Mouse (Mus musculus): ENCODE data around the gene Dbt.
"Not testable (repeated sequence)": the region's sequence is repeated elsewhere in the genome, so short reads cannot be mapped to it uniquely, and the experiment has no call there.

The Dbt gene

GRCm38 (mm10) chr3:116542070-116542469, 29.2 kb downstream of the Dbt start:
- DNase-seq (ENCODE audit: low read depth, low spot score) = peak; percentile 20

DNA sequence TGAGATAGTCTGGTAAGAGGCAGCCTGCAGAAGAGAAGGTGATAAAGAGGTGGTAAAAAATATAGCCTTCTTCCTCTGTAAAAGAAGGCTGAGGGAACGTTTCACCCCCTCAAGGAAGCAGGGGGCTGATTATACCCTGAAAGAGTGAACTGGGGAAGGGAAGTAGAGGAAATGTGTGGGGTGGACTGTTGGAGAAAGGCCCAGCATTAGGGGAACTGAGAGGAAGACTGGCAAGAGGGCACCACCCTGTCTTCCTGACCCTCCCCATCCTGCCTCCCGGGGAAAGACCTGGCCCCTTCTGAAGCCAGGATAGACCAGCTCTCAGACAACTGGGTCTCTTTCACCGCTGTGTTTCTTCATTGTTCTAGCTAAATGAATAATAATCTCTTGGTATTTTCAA, 29.7 kb downstream of the Dbt start:
- no peak for DNase-seq (ENCODE audit: low read depth, low spot score)

- DNase-seq (ENCODE audit: low read depth, low spot score) = no peak
These were observed 34.6 kb downstream of the Dbt start for GRCm38 (mm10) chr3:116547430-116547829.

GRCm38 (mm10) chr3:116551362-116551761, 38.5 kb downstream of the Dbt start:
- no peak for DNase-seq (ENCODE audit: low read depth, low spot score)

DNA sequence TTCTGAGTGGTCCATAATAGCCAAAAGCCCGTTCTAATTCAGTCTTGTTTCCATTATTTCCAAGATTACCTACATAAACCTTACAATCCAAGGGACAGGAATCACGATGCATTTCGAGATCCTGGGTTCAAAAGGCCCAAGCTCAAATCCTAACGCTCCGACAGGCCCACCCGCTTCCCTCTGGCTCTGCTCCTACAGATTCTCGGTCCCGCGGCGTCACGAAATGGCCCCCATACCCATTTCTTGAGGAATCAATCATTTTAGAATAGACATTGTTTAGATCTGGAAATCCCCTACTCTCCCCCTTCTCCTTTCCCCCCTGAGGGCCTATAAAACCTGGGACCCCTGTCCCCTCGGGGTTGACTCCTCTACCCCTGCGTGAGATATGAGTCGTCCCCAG, 48.4 kb downstream of the Dbt start:
- not testable (repeated sequence) for DNase-seq (ENCODE audit: low read depth, low spot score)

DNA sequence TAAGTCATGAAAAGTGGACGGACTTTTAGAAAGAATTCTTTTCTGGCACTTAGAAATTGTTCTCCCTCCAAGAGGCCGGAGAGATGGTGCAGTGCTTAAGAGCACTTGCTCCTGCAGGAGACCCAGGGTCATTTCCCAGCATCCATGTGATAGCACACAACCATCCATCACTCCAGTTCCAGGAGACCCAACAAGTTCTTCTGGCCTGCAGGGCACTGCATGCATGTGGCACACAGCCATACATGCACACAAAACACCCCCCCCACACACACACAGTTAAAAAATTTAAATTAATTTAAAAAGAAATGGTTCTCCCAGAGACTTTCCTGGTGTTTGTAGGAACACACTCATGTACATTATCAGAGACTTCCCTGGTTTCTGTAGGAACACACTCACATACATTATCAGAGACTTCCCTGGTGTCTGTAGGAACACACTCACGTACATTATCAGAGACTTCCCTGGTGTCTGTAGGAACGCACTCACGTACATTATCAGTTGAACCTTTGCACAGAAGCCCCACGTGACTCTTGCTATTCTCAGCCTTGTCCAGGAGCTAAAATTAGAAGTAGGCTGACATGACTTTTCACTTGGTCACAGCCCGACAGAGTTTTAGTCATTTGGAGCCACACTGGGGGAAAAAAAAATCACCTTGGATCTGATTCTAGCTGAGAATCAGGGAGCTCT, 49.7 kb downstream of the Dbt start, which contains the start of gene Lrrc39:
Lrrc39 (plus strand) TSS at position 566 of the 687 bp plus-strand sequence.
- no peak for DNase-seq (ENCODE audit: low read depth, low spot score)

- DNase-seq (ENCODE audit: low read depth, low spot score) = no peak
These were observed 50.2 kb downstream of the Dbt start for GRCm38 (mm10) chr3:116563095-116563492.

DNA sequence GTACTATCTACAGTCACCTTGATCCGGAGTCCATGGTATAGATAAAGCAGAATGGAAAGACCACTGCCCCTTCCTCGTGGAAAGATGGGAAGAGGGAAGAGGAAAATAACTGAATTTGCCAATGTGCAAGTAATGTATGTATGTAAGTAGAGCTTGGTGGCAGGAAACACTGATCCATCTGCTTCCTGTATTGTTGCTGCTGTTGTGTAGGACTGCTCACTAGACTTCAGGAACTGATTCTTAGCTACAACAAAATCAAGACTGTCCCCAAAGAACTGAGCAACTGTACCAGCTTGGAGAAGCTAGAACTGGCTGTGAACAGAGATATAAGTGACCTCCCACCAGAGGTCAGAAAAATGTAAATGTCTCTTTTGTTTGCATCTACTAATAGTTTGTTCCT, 57.8 kb downstream of the Dbt start:
- DNase-seq (ENCODE audit: low read depth, low spot score) = no peak

- peak; percentile 86 for DNase-seq (ENCODE audit: low read depth, low spot score)
These were observed 64.4 kb downstream of the Dbt start for GRCm38 (mm10) chr3:116577286-116577685.

GRCm38 (mm10) chr3:116582201-116582600, 69.3 kb downstream of the Dbt start:
- no peak for DNase-seq (ENCODE audit: low read depth, low spot score)

GRCm38 (mm10) chr3:116594076-116594727, 81.3 kb downstream of the Dbt start:
- DNase-seq (ENCODE audit: low read depth, low spot score) = no peak

- DNase-seq (ENCODE audit: low read depth, low spot score) = peak; percentile 98
These were observed 82.1 kb downstream of the Dbt start, which contains the start of gene Sass6 for GRCm38 (mm10) chr3:116594728-116595602. Sass6 (plus strand) TSS chr3:116594982.

- DNase-seq (ENCODE audit: low read depth, low spot score) = no peak
These were observed 82.7 kb downstream of the Dbt start for GRCm38 (mm10) chr3:116595603-116595991.

All from R1 (cell line).